Mouse (Mus musculus): ENCODE results near the gene Rexo4. TPM values are rescaled to one million over a fixed set of nuclear protein-coding genes. Genes with fewer than 3 reads are reported as not detected.

Rexo4 gene
- polyA plus RNA-seq, 1 experiment: 56.2 TPM

GRCm38 (mm10) chr2:26908710-26909386 is 55.3 kb downstream of the Rexo4 start:
- Histone ChIP-seq H3K4me3 (ENCODE audit: control insufficient read depth, insufficient read depth, low read length) (no peak overlapping the region), H3K27me3 (ENCODE audit: control insufficient read depth, insufficient read depth, low read length) (no peaks in the 10 kb centered on the region), H3K4me1 (replicated peaks; ENCODE audit: control insufficient read depth, insufficient read depth, low read length) (peaks cover 28% of the 10 kb centered on the region), H3K27ac (ENCODE audit: control insufficient read depth, insufficient read depth, low read length) (peak overlapping the region; percentile 50; the same call in 1 of the 2 replicates), H3K36me3 (ENCODE audit: control insufficient read depth, insufficient read depth, low read length) (peaks cover 21% of the 10 kb centered on the region)
- DNase-seq: peak; percentile 38
- 34% methylated on average over 18 of the region's 18 CpGs for WGBS
- TF ChIP-seq CTCF (IDR thresholded peaks at IDR 0.05; ENCODE audit: borderline replicate concordance, control insufficient read depth, extremely low read depth, insufficient read depth, low read length, poor library complexity) (no peak), POLR2A (IDR thresholded peaks at IDR 0.05; ENCODE audit: control insufficient read depth, extremely low read depth, insufficient read depth, low read length, poor library complexity) (no peak)

- peak; percentile 41 for DNase-seq
- Histone ChIP-seq H3K4me1 (replicated peaks; ENCODE audit: control insufficient read depth, insufficient read depth, low read length) (peaks cover 32% of the 10 kb centered on the region), H3K36me3 (ENCODE audit: control insufficient read depth, insufficient read depth, low read length) (peaks cover 4% of the 10 kb centered on the region), H3K4me3 (ENCODE audit: control insufficient read depth, insufficient read depth, low read length) (no peak overlapping the region), H3K27ac (ENCODE audit: control insufficient read depth, insufficient read depth, low read length) (no peak overlapping the region), H3K27me3 (ENCODE audit: control insufficient read depth, insufficient read depth, low read length) (no peaks in the 10 kb centered on the region)
- WGBS: 59% methylated on average over 4 of the region's 4 CpGs
- TF ChIP-seq POLR2A (IDR thresholded peaks at IDR 0.05; ENCODE audit: control insufficient read depth, extremely low read depth, insufficient read depth, low read length, poor library complexity): no peak
- peak; percentile 79; the same call in 1 of the 2 replicates for TF ChIP-seq CTCF (IDR thresholded peaks at IDR 0.05; ENCODE audit: borderline replicate concordance, control insufficient read depth, extremely low read depth, insufficient read depth, low read length, poor library complexity)
Observed at GRCm38 (mm10) chr2:26907109-26907508, 57.1 kb downstream of the Rexo4 start.

GRCm38 (mm10) chr2:26906431-26906830 is 57.8 kb downstream of the Rexo4 start:
- H3K27ac ChIP-seq (ENCODE audit: control insufficient read depth, insufficient read depth, low read length): no peak overlapping the region
- H3K4me1 ChIP-seq (replicated peaks; ENCODE audit: control insufficient read depth, insufficient read depth, low read length): peaks cover 32% of the 10 kb centered on the region
- no peak for TF ChIP-seq POLR2A (IDR thresholded peaks at IDR 0.05; ENCODE audit: control insufficient read depth, extremely low read depth, insufficient read depth, low read length, poor library complexity)
- TF ChIP-seq CTCF (IDR thresholded peaks at IDR 0.05; ENCODE audit: borderline replicate concordance, control insufficient read depth, extremely low read depth, insufficient read depth, low read length, poor library complexity): no peak
- WGBS: 99% methylated on average over 3 of the region's 3 CpGs
- DNase-seq: no peak
- H3K27me3 ChIP-seq (ENCODE audit: control insufficient read depth, insufficient read depth, low read length): no peaks in the 10 kb centered on the region
- no peaks in the 10 kb centered on the region; the same call in 1 of the 2 replicates for H3K36me3 ChIP-seq (ENCODE audit: control insufficient read depth, insufficient read depth, low read length)
- no peak overlapping the region for H3K4me3 ChIP-seq (ENCODE audit: control insufficient read depth, insufficient read depth, low read length)

GRCm38 (mm10) chr2:26905936-26906335 is 58.2 kb downstream of the Rexo4 start:
- no peak overlapping the region for H3K4me3 ChIP-seq (ENCODE audit: control insufficient read depth, insufficient read depth, low read length)
- 96% methylated on average over 2 of the region's 2 CpGs for WGBS
- H3K27ac ChIP-seq (ENCODE audit: control insufficient read depth, insufficient read depth, low read length): no peak overlapping the region
- TF ChIP-seq CTCF (IDR thresholded peaks at IDR 0.05; ENCODE audit: borderline replicate concordance, control insufficient read depth, extremely low read depth, insufficient read depth, low read length, poor library complexity) (no peak), POLR2A (IDR thresholded peaks at IDR 0.05; ENCODE audit: control insufficient read depth, extremely low read depth, insufficient read depth, low read length, poor library complexity) (no peak)
- H3K4me1 ChIP-seq (replicated peaks; ENCODE audit: control insufficient read depth, insufficient read depth, low read length): peaks cover 30% of the 10 kb centered on the region
- no peak for DNase-seq
- H3K36me3 ChIP-seq (ENCODE audit: control insufficient read depth, insufficient read depth, low read length): no peaks in the 10 kb centered on the region; the same call in 1 of the 2 replicates
- H3K27me3 ChIP-seq (ENCODE audit: control insufficient read depth, insufficient read depth, low read length): no peaks in the 10 kb centered on the region

Other genes starting within 250 kb of the Rexo4 start
- 0.06 TPM in 1 of 2 replicates, not detected in the other for gene Abo, start 99.4 kb downstream of the Rexo4 start, polyA plus RNA-seq (2012; rRNA removed)
- 20.8 and 23.1 TPM in 2 replicates for gene Surf6, start 61.5 kb downstream of the Rexo4 start, polyA plus RNA-seq (2012; rRNA removed)
- gene Med22, start 53.7 kb downstream of the Rexo4 start, polyA plus RNA-seq (2012; rRNA removed): 39.0 and 46.5 TPM in 2 replicates
- gene Rpl7a, start 53.6 kb downstream of the Rexo4 start, polyA plus RNA-seq (2012; rRNA removed): 799 and 817 TPM in 2 replicates
- gene Surf2, start 48.0 kb downstream of the Rexo4 start, polyA plus RNA-seq (2012; rRNA removed): 33.8 and 36.4 TPM in 2 replicates
- gene Surf1, start 47.9 kb downstream of the Rexo4 start, polyA plus RNA-seq (2012; rRNA removed): 72.7 and 78.5 TPM in 2 replicates
- gene Surf4, start 30.5 kb downstream of the Rexo4 start, polyA plus RNA-seq (2012; rRNA removed): 410 and 472 TPM in 2 replicates
- 0.75 and 0.96 TPM in 2 replicates for gene Stkld1, start 30.3 kb downstream of the Rexo4 start, polyA plus RNA-seq (2012; rRNA removed)
- gene Adamts13, start 9.0 kb upstream of the Rexo4 start, polyA plus RNA-seq (2012; rRNA removed): 1.1 and 1.2 TPM in 2 replicates
- 58.9 and 63.9 TPM in 2 replicates for gene Cacfd1, start 45.5 kb upstream of the Rexo4 start, polyA plus RNA-seq (2012; rRNA removed)
- 14.0 and 17.5 TPM in 2 replicates for gene Slc2a6, start 63.6 kb upstream of the Rexo4 start, polyA plus RNA-seq (2012; rRNA removed)
- 0.61 and 0.81 TPM in 2 replicates for gene Mymk, start 107.8 kb upstream of the Rexo4 start, polyA plus RNA-seq (2012; rRNA removed)
- 16.1 and 16.5 TPM in 2 replicates for gene Adamtsl2, start 115.0 kb upstream of the Rexo4 start, polyA plus RNA-seq (2012; rRNA removed)
- gene Fam163b, start 178.1 kb upstream of the Rexo4 start, polyA plus RNA-seq (2012; rRNA removed): 7.8 and 13.3 TPM in 2 replicates
- 0.41 and 0.69 TPM in 2 replicates for gene Dbh, start 200.8 kb upstream of the Rexo4 start, polyA plus RNA-seq (2012; rRNA removed)

Data from thymus, adult 2 months (tissue).